Mouse (Mus musculus): ENCODE data around the gene Edf1. TPM values are rescaled to one million over a fixed set of nuclear protein-coding genes. Genes with fewer than 3 reads are reported as not detected.
"Not testable (repeated sequence)": the region's sequence is repeated elsewhere in the genome, so short reads cannot be mapped to it uniquely, and the experiment has no call there.

Edf1 gene
- total RNA-seq (2022): 100 to 1,000 TPM; 124 to 203 (median 161) TPM

- DNase-seq (ENCODE audit: low spot score in 2 of 2): peak; percentile 93
Observed at GRCm38 (mm10) chr2:25557221-25557963, at the start of gene Edf1. Gene Edf1 (plus strand): TSS chr2:25557847.

DNA sequence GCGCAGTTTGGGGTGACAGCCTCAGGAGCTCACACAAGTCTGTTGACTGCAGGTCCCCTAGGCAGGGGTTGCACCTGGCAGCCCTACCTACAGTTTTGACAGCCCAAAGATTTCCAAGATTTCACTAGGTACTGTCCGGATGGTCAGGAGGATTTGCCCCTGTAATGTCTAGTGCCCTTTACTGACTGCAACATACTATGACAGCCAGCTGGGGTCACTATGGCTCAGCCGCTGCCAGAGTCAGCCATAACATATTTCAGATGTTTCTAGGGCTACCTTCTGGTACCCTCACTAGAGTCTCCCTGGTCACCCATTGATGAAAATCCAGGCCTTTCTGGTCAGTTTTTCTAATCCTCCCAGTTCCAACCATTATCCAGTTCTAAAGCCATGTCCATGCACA lies 47.7 kb upstream of the Edf1 start:
- DNase-seq (ENCODE audit: low spot score in 2 of 2): no peak

DNA sequence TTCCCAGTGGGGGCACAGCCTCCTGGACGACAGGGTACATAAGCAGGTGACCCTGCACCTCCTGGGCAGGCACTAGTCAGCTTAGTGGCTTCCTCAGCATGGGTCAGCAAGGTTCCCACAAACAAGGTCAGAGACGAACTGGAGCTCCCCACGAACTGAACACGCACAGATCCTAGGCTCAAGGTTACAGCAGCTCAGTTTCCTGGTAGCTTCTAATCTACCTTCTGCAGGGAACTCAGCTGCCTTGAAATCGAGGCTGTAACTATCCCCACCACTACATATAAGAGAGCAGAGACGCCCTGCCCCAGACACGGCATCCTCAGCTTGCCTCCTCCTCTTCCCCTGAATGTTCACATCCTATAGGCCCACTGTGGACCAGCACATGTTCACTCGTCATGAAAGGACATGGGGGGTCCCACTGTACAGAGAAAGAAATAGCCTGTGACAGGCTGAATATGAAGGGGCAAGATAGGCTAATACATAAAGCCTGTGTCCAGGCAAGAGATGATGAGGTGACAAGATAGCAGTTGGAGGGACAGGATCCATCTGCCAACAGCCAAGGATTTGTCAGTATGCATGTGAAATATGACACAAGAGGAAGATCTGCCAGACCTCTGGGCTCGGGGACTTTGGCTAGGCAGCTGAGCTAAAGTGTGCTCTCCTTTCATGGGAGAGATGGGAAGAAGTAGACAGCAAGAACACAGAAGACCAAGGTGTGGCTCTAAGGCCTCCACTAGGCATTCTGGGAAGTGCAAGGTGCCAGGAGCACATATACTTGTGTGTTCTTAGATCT lies 30.9 kb upstream of the Edf1 start:
- DNase-seq (ENCODE audit: low spot score in 2 of 2): no peak

GRCm38 (mm10) chr2:25533707-25534106 lies 23.9 kb upstream of the Edf1 start:
- no peak for DNase-seq (ENCODE audit: low spot score in 2 of 2)

- peak in 1 of 2 experiments; percentile 38 for DNase-seq (ENCODE audit: low spot score in 2 of 2)
Observed at GRCm38 (mm10) chr2:25534178-25534865, 23.3 kb upstream of the Edf1 start.

- no peak for DNase-seq (ENCODE audit: low spot score in 2 of 2)
Observed at GRCm38 (mm10) chr2:25534866-25535182, 22.8 kb upstream of the Edf1 start.

GRCm38 (mm10) chr2:25536531-25536930 lies 21.1 kb upstream of the Edf1 start:
- DNase-seq (ENCODE audit: low spot score in 2 of 2): no peak

DNA sequence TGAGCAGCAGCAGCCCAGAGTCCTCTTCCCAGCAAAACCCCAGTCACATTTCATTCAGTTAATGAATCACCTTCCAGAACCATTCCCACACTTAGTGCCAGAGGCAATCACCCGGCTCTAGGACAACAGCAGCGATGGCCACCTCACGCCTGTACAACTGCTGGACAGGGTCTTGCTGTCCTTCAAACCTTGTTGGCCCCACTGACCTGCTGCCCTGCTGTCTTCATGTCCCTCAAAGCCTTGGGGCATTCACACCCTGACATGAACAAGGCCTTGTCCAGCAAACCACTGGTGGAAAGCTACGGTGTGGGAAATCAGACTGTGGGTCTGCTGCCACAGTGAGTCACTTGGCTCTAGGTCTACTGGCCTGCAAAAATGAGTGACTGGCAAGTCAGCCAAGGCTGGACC lies 17.1 kb upstream of the Edf1 start:
- DNase-seq (ENCODE audit: low spot score in 2 of 2): no peak

DNA sequence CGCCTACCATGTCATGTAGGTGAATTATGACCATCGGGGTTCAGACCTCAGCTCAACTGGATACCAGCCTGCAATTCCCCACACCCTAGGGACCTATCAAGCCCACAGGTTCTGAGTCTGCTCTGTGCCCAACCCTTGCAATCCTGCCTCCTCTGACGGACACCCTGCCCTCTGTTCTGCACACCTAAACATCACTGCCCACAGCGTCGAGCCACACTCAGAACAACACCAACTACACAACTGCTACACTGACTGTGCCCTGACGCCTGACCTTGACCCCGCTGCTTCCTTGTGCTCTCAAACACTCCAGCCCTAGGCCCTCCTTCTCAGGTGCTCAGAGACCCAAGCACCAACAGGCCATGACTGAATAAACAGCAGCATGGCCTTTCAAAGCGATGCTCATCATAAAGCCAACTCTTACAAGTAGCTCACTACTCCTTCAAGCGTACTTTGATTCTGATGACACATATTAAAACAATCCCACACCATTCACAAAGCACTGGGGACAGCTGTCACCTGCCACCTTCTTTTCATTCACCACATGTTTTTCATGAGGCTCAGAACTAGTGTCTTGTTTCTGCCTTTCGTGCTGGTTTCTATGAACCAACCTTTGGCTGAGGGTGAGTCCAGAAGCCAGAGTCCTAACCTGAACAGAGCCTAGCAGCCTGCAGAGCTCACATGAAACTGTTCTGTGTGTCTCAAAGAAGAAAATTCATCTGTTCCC lies 15.8 kb upstream of the Edf1 start:
- no peak for DNase-seq (ENCODE audit: low spot score in 2 of 2)

GRCm38 (mm10) chr2:25545996-25546810 lies 11.4 kb upstream of the Edf1 start:
- no peak for DNase-seq (ENCODE audit: low spot score in 2 of 2)

DNA sequence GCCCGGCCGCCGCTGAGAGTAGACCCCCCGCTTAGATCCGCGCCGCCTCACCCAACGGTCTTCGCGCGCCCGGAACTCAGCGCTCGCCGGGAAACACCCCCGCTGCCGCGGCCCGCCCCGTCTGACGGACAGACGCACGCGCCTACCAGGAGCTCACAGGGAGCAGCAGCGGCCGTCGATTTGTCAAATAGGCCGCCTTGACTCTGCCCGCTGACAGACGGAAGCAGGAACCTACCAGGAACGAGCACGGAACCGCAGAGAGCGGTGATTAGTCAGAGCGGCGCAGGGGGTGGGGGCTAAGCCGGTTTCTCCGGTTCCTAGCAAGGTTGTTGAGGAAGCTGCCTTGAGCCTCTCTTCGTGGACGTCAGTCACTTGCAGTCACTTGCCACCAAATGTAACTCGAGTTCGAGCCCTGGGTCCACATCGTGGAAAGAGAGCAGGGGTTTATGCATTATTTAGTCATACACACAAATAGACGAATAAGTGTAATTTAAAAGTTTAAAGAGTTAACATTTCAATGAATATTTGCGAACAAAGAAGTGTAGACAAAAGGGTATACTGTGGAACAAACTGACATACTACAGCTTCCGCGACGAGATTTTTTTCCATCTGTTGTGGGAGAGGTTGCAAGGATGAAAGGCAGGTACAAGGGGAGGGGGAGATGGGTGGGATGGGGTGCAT lies 10.7 kb upstream of the Edf1 start, which contains the start of gene Traf2:
Gene Traf2, minus strand, starts transcription at position 130 of the 681 bp plus-strand sequence.
- DNase-seq (ENCODE audit: low spot score in 2 of 2): peak; percentile 98 to 99

DNA sequence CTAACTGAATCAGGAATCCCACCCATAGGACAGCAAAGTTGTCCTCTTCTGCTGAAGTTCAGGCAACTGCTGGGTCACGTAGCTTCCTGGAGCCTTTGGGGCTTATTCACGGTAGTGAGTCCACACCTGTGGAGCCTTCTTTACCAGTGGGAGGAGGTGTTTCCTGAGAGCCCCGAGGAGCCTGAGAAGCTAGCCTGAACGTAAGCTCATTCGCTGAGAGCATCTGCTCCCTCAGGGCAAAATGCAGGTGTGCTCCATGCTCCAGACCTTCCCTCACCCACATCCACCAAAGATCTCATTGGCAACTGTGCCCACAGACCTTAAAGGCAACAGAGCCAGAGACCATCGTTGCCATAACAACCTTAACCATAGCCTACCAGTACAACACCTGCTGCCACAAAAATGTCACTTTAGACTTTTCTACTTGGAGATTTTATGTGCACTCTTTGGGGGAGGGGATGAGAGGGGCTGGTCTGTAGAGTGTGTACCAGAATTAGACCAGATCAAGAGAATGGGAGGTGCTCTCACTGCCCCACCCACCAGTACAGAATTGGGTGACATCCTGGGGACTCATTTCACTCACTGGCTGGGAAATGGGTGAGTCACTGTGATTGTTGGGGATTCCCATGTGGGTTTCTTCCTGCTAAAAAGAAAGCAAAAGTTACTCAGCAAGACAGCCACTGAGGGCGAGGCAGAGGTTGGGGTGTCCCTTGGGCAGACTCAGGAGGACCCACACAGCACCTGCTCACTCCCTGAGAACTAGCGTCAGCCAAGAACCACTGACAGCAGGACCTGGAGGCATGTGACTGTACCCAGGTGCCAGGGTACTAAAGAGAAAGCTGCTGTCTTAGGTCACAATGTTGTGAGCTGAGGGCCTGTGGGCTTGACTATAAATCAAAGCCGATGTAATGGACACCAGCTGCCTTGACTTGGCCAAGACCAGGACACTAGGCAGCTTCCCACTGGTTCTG lies 8.3 kb upstream of the Edf1 start:
- peak in 1 of 2 experiments; percentile 5 for DNase-seq (ENCODE audit: low spot score in 2 of 2)

DNA sequence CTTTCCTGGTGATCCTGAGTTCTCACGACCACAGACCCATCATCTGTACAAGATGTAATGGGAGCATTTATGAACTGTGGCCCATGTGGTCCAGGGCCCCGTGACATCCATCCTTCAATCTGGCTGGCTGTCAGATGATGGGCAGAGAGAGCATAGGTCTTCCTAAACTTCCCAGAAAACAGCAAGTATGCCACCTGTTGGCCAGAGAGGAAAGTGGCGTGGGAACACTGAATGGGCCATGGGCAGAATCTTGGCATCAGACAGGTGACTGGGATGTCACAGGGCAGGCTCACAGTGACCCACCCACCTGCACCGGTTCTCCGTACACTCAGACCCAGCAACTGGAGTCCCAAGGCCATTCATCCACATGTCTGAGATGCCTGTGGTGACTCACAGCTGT lies 6.5 kb upstream of the Edf1 start:
- peak; percentile 35 to 38 for DNase-seq (ENCODE audit: low spot score in 2 of 2)

DNA sequence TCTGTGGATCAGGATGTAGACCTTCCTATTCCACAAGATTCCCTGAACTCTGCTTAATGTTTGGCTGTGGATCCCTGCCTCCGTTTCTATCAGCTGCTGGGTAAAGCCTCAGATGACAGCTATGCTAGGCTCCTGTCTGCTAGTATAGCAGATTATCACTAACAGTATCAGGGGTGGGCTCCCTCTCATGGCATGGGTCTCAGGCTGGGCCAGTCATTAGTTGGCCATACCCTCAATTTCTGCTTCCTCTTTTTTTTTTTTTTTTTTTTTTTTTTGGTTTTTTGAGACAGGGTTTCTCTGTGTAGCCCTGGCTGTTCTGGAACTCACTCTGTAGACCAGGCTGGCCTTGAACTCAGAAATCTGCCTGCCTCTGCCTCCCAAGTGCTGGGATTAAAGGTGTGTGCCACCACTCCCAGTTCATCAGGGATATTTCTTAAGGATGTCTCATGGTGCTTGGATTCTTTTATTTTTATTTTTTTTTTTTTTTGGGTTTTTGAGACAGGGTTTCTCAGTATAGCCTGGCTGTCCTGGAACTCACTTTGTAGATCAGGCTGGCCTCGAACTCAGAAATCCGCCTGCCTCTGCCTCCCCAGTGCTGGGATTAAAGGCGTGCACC lies 4.4 kb upstream of the Edf1 start:
- DNase-seq (ENCODE audit: low spot score in 2 of 2): not testable (repeated sequence)

DNA sequence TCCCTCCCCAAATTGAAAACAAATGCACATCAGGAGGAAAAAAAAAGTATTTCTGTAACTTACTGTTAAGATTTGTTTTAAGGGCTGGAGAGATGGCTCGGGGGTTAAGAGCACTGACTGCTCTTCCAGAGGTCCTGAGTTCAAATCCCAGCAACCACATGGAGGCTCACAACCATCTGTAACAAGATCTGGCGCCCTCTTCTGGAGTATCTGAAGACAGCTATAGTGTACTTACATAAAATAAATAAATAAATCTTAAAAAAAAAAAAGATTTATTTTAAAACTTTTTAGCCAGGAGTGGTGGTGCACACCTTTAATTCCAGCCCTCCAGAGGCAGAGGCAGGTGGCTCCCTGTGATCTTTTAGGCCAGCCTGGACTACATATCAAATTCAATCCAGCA lies 2.2 kb upstream of the Edf1 start:
- DNase-seq (ENCODE audit: low spot score in 2 of 2): not testable (repeated sequence)

- DNase-seq (ENCODE audit: low spot score in 2 of 2): no peak
Observed at GRCm38 (mm10) chr2:25556296-25556695, 1.4 kb upstream of the Edf1 start.

DNA sequence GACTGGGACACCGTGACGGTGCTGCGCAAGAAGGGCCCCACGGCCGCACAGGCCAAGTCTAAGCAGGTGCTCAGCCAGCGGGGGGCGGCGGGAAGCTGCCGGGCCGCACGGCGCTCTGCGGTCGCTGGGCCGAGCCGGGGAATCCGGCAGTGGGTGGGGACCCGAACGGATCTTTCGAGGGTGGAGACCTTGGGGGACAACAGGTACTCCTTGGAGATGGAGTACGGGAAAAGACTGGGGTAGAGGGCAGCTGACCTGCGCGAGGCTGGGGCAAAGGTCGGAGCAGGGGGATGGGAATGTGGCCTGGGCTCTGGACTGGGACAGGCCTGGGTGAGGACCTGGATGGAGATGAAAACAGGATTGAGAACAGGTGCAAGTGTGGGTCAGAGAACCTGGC lies 315 bp downstream of the Edf1 start:
- no peak for DNase-seq (ENCODE audit: low spot score in 2 of 2)

- no peak for DNase-seq (ENCODE audit: low spot score in 2 of 2)
Observed at GRCm38 (mm10) chr2:25558774-25559173, 1.1 kb downstream of the Edf1 start.
